Mouse (Mus musculus): ENCODE measurements around the gene Prc1. TPM values are rescaled to one million over a fixed set of nuclear protein-coding genes. Genes with fewer than 3 reads are reported as not detected.

Prc1 gene
- polyA plus RNA-seq, 1 experiment from 2014 or later, result 263 TPM

DNA sequence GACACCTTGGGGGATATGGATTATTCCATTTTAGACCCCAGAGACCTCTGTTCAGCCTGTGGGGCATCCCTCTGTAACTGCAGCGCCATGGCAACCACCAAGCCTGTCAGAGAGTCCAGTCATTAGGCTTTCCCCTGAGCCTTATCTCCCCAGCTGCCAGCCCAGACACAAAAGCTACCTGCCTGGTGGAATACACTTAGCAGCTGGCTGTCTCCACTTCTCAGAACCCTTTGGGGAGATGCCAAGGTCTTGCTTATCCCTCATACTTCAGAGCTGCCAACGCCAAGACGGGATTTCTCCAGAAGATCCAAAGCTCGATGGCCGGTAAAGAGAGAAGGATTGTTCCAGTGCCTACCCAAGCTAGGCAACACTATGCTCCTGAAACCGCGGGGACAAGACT is 47.5 kb downstream of the Prc1 start:
- H3K4me3 ChIP-seq (ENCODE audit: low read depth, low read length), result no peak overlapping the region
- ATAC-seq (replicated peaks; ENCODE audit: low FRiP score), result no peak
- WGBS, result 75% methylated on average over 7 of the region's 7 CpGs
- no peak overlapping the region for H3K27ac ChIP-seq (ENCODE audit: low read depth, low read length)
- DNase-seq (ENCODE audit: low spot score), result no peak
- H3K9ac ChIP-seq (ENCODE audit: low read length), result no peak overlapping the region
- H3K36me3 ChIP-seq (ENCODE audit: control insufficient read depth, insufficient read depth, low read length), result no peaks in the 10 kb centered on the region
- no peaks in the 10 kb centered on the region for H3K27me3 ChIP-seq (ENCODE audit: control insufficient read depth, insufficient read depth, low read length)
- H3K9me3 ChIP-seq (ENCODE audit: control insufficient read depth, low read length), result no peaks in the 10 kb centered on the region
- no peak overlapping the region for H3K4me2 ChIP-seq (ENCODE audit: low read depth, low read length, severe bottlenecking)
- peaks cover 18% of the 10 kb centered on the region for H3K4me1 ChIP-seq (replicated peaks; ENCODE audit: control insufficient read depth, insufficient read depth, low read length)

- Histone ChIP-seq H3K4me3 (ENCODE audit: low read depth, low read length) (peak within 1 kb of the TSS; percentile 51), H3K36me3 (ENCODE audit: control insufficient read depth, insufficient read depth, low read length) (no peaks in the 10 kb centered on the region), H3K27ac (ENCODE audit: low read depth, low read length) (no peak within 1 kb of the TSS), H3K9ac (ENCODE audit: low read length) (peak within 1 kb of the TSS; percentile 87), H3K27me3 (ENCODE audit: control insufficient read depth, insufficient read depth, low read length) (no peaks in the 10 kb centered on the region), H3K9me3 (ENCODE audit: control insufficient read depth, low read length) (no peaks in the 10 kb centered on the region), H3K4me1 (replicated peaks; ENCODE audit: control insufficient read depth, insufficient read depth, low read length) (peaks cover 18% of the 10 kb centered on the region), H3K4me2 (ENCODE audit: low read depth, low read length, severe bottlenecking) (peak within 1 kb of the TSS; percentile 81)
- peak; percentile 96 for DNase-seq (ENCODE audit: low spot score)
- peak; percentile 51 for ATAC-seq (replicated peaks; ENCODE audit: low FRiP score)
- 2% methylated on average over 25 of the region's 25 CpGs for whole genome bisulfite sequencing
Measured at GRCm38 (mm10) chr7:80342858-80343257, 48.6 kb downstream of the Prc1 start, which contains the start of gene Hddc3. TSS of gene Hddc3 (plus strand) at chr7:80343104.

GRCm38 (mm10) chr7:80343270-80344018 is 49.2 kb downstream of the Prc1 start:
- peaks cover 18% of the 10 kb centered on the region for H3K4me1 ChIP-seq (replicated peaks; ENCODE audit: control insufficient read depth, insufficient read depth, low read length)
- DNase-seq (ENCODE audit: low spot score) (peak; percentile 52), ATAC-seq (replicated peaks; ENCODE audit: low FRiP score) (no peak)
- peak overlapping the region; percentile 51 for H3K4me3 ChIP-seq (ENCODE audit: low read depth, low read length)
- H3K9ac ChIP-seq (ENCODE audit: low read length), result peak overlapping the region; percentile 87
- H3K27ac ChIP-seq (ENCODE audit: low read depth, low read length), result no peak overlapping the region
- peak overlapping the region; percentile 81 for H3K4me2 ChIP-seq (ENCODE audit: low read depth, low read length, severe bottlenecking)
- 24% methylated on average over 19 of the region's 19 CpGs for WGBS
- no peaks in the 10 kb centered on the region for H3K27me3 ChIP-seq (ENCODE audit: control insufficient read depth, insufficient read depth, low read length)
- H3K36me3 ChIP-seq (ENCODE audit: control insufficient read depth, insufficient read depth, low read length), result no peaks in the 10 kb centered on the region
- H3K9me3 ChIP-seq (ENCODE audit: control insufficient read depth, low read length), result no peaks in the 10 kb centered on the region

- 93% methylated on average over 9 of the region's 9 CpGs for WGBS
- H3K36me3 ChIP-seq (ENCODE audit: control insufficient read depth, insufficient read depth, low read length), result no peaks in the 10 kb centered on the region; the same call in 1 of the 2 replicates
- DNase-seq (ENCODE audit: low spot score), result no peak
- H3K4me2 ChIP-seq (ENCODE audit: low read depth, low read length, severe bottlenecking), result no peak overlapping the region
- peaks cover 10% of the 10 kb centered on the region; the same call in 1 of the 2 replicates for H3K4me1 ChIP-seq (replicated peaks; ENCODE audit: control insufficient read depth, insufficient read depth, low read length)
- H3K27ac ChIP-seq (ENCODE audit: low read depth, low read length), result no peak overlapping the region
- no peaks in the 10 kb centered on the region for H3K9me3 ChIP-seq (ENCODE audit: control insufficient read depth, low read length)
- H3K27me3 ChIP-seq (ENCODE audit: control insufficient read depth, insufficient read depth, low read length), result no peaks in the 10 kb centered on the region
- no peak overlapping the region for H3K4me3 ChIP-seq (ENCODE audit: low read depth, low read length)
- H3K9ac ChIP-seq (ENCODE audit: low read length), result no peak overlapping the region
- ATAC-seq (replicated peaks; ENCODE audit: low FRiP score), result no peak
Measured at GRCm38 (mm10) chr7:80346173-80346572, 51.9 kb downstream of the Prc1 start.

DNA sequence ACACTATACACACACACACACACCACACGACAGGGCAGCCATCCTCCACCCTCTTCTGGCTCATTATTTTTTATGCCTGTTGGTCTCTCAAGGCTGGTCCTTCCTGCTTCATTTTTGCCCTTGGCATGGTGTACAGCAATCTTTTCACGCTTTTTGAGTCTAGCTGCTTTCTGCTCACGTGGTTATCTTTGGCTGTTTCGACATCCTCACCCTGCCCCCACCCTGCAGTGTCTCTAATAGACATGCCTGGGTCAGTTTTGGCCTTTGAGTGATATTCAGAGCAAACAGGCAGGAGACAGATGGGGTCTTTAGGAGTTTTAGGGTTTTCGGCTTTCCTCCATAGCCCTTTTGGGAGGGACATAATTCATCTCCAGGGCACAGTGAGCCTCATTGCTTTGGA is 52.6 kb downstream of the Prc1 start:
- Histone ChIP-seq H3K36me3 (ENCODE audit: control insufficient read depth, insufficient read depth, low read length) (no peaks in the 10 kb centered on the region; the same call in 1 of the 2 replicates), H3K9ac (ENCODE audit: low read length) (no peak overlapping the region), H3K9me3 (ENCODE audit: control insufficient read depth, low read length) (no peaks in the 10 kb centered on the region), H3K27ac (ENCODE audit: low read depth, low read length) (no peak overlapping the region), H3K27me3 (ENCODE audit: control insufficient read depth, insufficient read depth, low read length) (no peaks in the 10 kb centered on the region), H3K4me1 (replicated peaks; ENCODE audit: control insufficient read depth, insufficient read depth, low read length) (peaks cover 8% of the 10 kb centered on the region; the same call in 1 of the 2 replicates), H3K4me3 (ENCODE audit: low read depth, low read length) (no peak overlapping the region), H3K4me2 (ENCODE audit: low read depth, low read length, severe bottlenecking) (no peak overlapping the region)
- 93% methylated on average over 5 of the region's 5 CpGs for WGBS
- ATAC-seq (replicated peaks; ENCODE audit: low FRiP score), result no peak
- DNase-seq (ENCODE audit: low spot score), result no peak

DNA sequence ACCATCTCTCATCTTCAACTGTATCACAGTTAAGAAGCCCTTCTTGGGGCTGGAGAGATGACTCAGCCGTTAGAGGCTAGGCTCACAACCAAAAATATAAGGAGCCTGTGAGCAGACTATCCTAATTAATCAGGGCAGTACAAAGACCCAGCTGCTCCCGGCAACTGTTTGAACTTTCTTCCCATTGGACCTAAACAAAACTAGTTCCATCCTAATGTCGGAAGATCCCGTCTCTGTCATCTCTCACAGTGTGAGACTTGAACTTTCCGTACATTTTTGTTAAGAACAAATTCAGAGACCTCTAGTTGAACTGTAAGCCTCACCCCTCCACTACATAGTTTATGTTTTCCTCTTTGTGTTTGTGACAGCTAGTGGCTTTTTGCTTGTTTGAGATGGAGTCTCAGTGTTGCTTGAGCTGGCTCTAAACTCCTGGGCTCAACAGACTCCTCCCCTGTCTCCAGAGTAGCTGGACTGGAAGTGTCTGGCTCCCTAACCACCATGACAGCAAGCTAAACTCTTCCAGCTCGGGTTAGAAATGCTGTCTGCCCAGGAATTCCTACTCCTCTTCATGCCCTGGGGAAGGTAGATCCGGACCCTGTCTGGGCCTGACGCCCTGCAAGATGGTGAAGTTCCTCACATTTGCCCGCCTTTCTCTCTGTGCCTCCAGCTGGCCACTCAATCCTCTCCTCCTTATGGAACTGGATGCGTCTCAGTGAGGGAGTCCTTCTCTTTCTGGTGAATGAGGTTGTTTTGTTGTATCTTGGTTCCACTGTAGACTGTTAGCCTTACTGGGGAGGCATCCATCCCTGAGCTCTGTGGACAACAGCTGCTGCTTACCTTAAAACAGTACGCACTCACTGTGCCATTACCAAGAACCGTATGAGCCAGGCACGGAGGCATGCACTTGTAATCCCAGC is 53.7 kb downstream of the Prc1 start:
- Histone ChIP-seq H3K4me3 (ENCODE audit: low read depth, low read length) (no peak overlapping the region), H3K4me2 (ENCODE audit: low read depth, low read length, severe bottlenecking) (no peak overlapping the region), H3K27ac (ENCODE audit: low read depth, low read length) (no peak overlapping the region), H3K27me3 (ENCODE audit: control insufficient read depth, insufficient read depth, low read length) (no peaks in the 10 kb centered on the region), H3K9me3 (ENCODE audit: control insufficient read depth, low read length) (no peaks in the 10 kb centered on the region), H3K4me1 (replicated peaks; ENCODE audit: control insufficient read depth, insufficient read depth, low read length) (peaks cover 5% of the 10 kb centered on the region; the same call in 1 of the 2 replicates), H3K36me3 (ENCODE audit: control insufficient read depth, insufficient read depth, low read length) (peaks cover 3% of the 10 kb centered on the region; the same call in 1 of the 2 replicates), H3K9ac (ENCODE audit: low read length) (no peak overlapping the region)
- 73% methylated on average over 13 of the region's 13 CpGs for WGBS
- DNase-seq (ENCODE audit: low spot score), result no peak
- no peak for ATAC-seq (replicated peaks; ENCODE audit: low FRiP score)

GRCm38 (mm10) chr7:80350808-80351207 is 56.6 kb downstream of the Prc1 start:
- Histone ChIP-seq H3K9me3 (ENCODE audit: control insufficient read depth, low read length) (no peaks in the 10 kb centered on the region), H3K27ac (ENCODE audit: low read depth, low read length) (no peak overlapping the region), H3K36me3 (ENCODE audit: control insufficient read depth, insufficient read depth, low read length) (peaks cover 4% of the 10 kb centered on the region; the same call in 1 of the 2 replicates), H3K4me2 (ENCODE audit: low read depth, low read length, severe bottlenecking) (no peak overlapping the region), H3K9ac (ENCODE audit: low read length) (no peak overlapping the region), H3K27me3 (ENCODE audit: control insufficient read depth, insufficient read depth, low read length) (no peaks in the 10 kb centered on the region), H3K4me3 (ENCODE audit: low read depth, low read length) (no peak overlapping the region), H3K4me1 (replicated peaks; ENCODE audit: control insufficient read depth, insufficient read depth, low read length) (no peaks in the 10 kb centered on the region)
- DNase-seq (ENCODE audit: low spot score) (no peak), ATAC-seq (replicated peaks; ENCODE audit: low FRiP score) (no peak)
- 79% methylated on average over 2 of the region's 2 CpGs for WGBS

GRCm38 (mm10) chr7:80352920-80353319 is 58.7 kb downstream of the Prc1 start:
- peaks cover 5% of the 10 kb centered on the region; the same call in 1 of the 2 replicates for H3K4me1 ChIP-seq (replicated peaks; ENCODE audit: control insufficient read depth, insufficient read depth, low read length)
- no peak overlapping the region for H3K27ac ChIP-seq (ENCODE audit: low read depth, low read length)
- no peak overlapping the region for H3K4me2 ChIP-seq (ENCODE audit: low read depth, low read length, severe bottlenecking)
- peaks cover 4% of the 10 kb centered on the region; the same call in 1 of the 2 replicates for H3K36me3 ChIP-seq (ENCODE audit: control insufficient read depth, insufficient read depth, low read length)
- H3K9ac ChIP-seq (ENCODE audit: low read length), result no peak overlapping the region
- no peaks in the 10 kb centered on the region for H3K27me3 ChIP-seq (ENCODE audit: control insufficient read depth, insufficient read depth, low read length)
- H3K9me3 ChIP-seq (ENCODE audit: control insufficient read depth, low read length), result no peaks in the 10 kb centered on the region
- 94% methylated on average over 8 of the region's 8 CpGs for WGBS
- DNase-seq (ENCODE audit: low spot score) (no peak), ATAC-seq (replicated peaks; ENCODE audit: low FRiP score) (no peak)
- H3K4me3 ChIP-seq (ENCODE audit: low read depth, low read length), result no peak overlapping the region

Data from forebrain, embryonic 11.5 days (tissue).